Mouse (Mus musculus): ENCODE results near the gene AA986860. TPM values are rescaled to one million over a fixed set of nuclear protein-coding genes. Genes with fewer than 3 reads are reported as not detected.

The AA986860 gene
- polyA plus RNA-seq, 1 experiment = 3.3 TPM

GRCm38 (mm10) chr1:130710283-130711080 is 21.3 kb upstream of the AA986860 start:
- Histone ChIP-seq H3K9ac (ENCODE audit: low read depth, poor library complexity, severe bottlenecking) (no peak overlapping the region), H3K27me3 (ENCODE audit: control insufficient read depth, insufficient read depth, low read length, poor library complexity, severe bottlenecking) (no peaks in the 10 kb centered on the region), H3K9me3 (replicated peaks; ENCODE audit: control insufficient read depth, insufficient read depth, low read length, poor library complexity, severe bottlenecking) (no peaks in the 10 kb centered on the region), H3K4me1 (ENCODE audit: control insufficient read depth, insufficient read depth, low read length) (no peaks in the 10 kb centered on the region), H3K36me3 (ENCODE audit: control insufficient read depth, insufficient read depth, low read length, poor library complexity, severe bottlenecking) (no peaks in the 10 kb centered on the region; the same call in 1 of the 2 replicates), H3K27ac (ENCODE audit: insufficient read depth, low read length) (no peak overlapping the region), H3K4me3 (ENCODE audit: low read depth, low read length) (no peak overlapping the region)
- TF ChIP-seq CTCF (IDR thresholded peaks at IDR 0.05; ENCODE audit: low read depth, low read length) (no peak), POLR2A (IDR thresholded peaks at IDR 0.05; ENCODE audit: insufficient read depth, low read length) (no peak), EP300 (IDR thresholded peaks at IDR 0.05; ENCODE audit: insufficient read depth, low read depth, low read length) (no peak)

DNA sequence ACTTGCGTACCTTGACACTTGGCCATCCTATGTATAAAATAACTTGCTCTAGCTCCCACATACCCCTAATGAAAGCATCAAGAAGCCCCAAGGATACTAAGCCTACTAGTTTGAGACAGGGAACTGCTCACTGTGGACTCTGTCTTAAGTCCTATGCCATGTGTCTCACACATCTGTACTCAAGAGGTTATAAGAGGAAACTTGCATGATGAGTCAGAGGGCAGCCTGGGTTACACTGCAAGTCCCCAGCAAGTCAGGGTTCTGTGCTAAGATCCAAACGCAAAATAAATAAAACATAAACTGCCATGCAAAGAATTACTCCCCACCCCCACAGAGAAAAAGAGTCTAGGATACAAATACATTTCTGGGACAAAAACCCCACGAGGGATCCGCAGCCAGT is 17.7 kb upstream of the AA986860 start:
- no peak overlapping the region for H3K4me3 ChIP-seq (ENCODE audit: low read depth, low read length)
- no peak overlapping the region for H3K9ac ChIP-seq (ENCODE audit: low read depth, poor library complexity, severe bottlenecking)
- H3K27ac ChIP-seq (ENCODE audit: insufficient read depth, low read length) = no peak overlapping the region
- no peaks in the 10 kb centered on the region for H3K9me3 ChIP-seq (replicated peaks; ENCODE audit: control insufficient read depth, insufficient read depth, low read length, poor library complexity, severe bottlenecking)
- TF ChIP-seq EP300 (IDR thresholded peaks at IDR 0.05; ENCODE audit: insufficient read depth, low read depth, low read length) (no peak), CTCF (IDR thresholded peaks at IDR 0.05; ENCODE audit: low read depth, low read length) (no peak), POLR2A (IDR thresholded peaks at IDR 0.05; ENCODE audit: insufficient read depth, low read length) (no peak)
- no peaks in the 10 kb centered on the region for H3K36me3 ChIP-seq (ENCODE audit: control insufficient read depth, insufficient read depth, low read length, poor library complexity, severe bottlenecking)
- no peaks in the 10 kb centered on the region for H3K4me1 ChIP-seq (ENCODE audit: control insufficient read depth, insufficient read depth, low read length)
- no peaks in the 10 kb centered on the region for H3K27me3 ChIP-seq (ENCODE audit: control insufficient read depth, insufficient read depth, low read length, poor library complexity, severe bottlenecking)

DNA sequence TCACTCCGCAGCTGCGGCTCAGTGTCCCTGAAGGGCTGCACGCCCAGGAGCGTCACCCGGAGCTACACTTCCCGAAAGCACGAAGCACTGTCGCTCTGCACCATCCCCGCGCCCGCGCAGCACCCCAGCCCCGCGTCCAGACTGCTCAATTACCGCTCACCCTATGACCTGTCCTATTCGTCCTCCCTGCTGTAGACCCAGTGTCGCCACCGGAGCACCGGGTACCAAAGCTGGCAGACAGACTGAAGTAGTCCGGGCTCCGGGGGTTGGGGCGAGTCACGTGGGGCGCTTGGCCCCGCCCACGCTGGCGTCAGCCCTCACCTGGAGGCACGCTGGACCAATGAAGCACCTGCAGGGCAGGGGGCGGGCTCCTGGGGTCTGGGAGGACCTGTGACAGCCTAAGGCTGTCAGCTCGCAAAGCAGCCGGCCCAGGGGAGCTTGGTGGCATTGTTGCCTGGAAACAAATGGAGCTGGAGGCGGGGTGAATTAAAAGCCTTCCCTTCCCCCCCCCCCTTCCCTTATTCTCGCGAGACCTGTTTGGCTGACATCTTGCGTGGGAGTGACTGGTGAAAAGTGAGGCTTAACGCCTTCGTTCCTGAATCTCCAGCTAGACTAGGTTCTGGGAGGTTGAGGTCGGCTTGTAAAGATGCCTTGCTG is 16.1 kb upstream of the AA986860 start, which contains the start of gene Gm29427:
Gm29427 (minus strand) TSS at position 239 of the 657 bp plus-strand sequence.
- peak within 1 kb of the TSS; percentile 93 for H3K9ac ChIP-seq (ENCODE audit: low read depth, poor library complexity, severe bottlenecking)
- no peak within 1 kb of the TSS for H3K27ac ChIP-seq (ENCODE audit: insufficient read depth, low read length)
- H3K4me3 ChIP-seq (ENCODE audit: low read depth, low read length) = peak within 1 kb of the TSS; percentile 81
- H3K36me3 ChIP-seq (ENCODE audit: control insufficient read depth, insufficient read depth, low read length, poor library complexity, severe bottlenecking) = peaks cover 2% of the 10 kb centered on the region; the same call in 1 of the 2 replicates
- H3K9me3 ChIP-seq (replicated peaks; ENCODE audit: control insufficient read depth, insufficient read depth, low read length, poor library complexity, severe bottlenecking) = no peaks in the 10 kb centered on the region
- H3K27me3 ChIP-seq (ENCODE audit: control insufficient read depth, insufficient read depth, low read length, poor library complexity, severe bottlenecking) = no peaks in the 10 kb centered on the region
- TF ChIP-seq EP300 (IDR thresholded peaks at IDR 0.05; ENCODE audit: insufficient read depth, low read depth, low read length) (no peak), CTCF (IDR thresholded peaks at IDR 0.05; ENCODE audit: low read depth, low read length) (no peak), POLR2A (IDR thresholded peaks at IDR 0.05; ENCODE audit: insufficient read depth, low read length) (no peak)
- H3K4me1 ChIP-seq (ENCODE audit: control insufficient read depth, insufficient read depth, low read length) = no peaks in the 10 kb centered on the region

- peak overlapping the region; percentile 93 for H3K9ac ChIP-seq (ENCODE audit: low read depth, poor library complexity, severe bottlenecking)
- peaks cover 2% of the 10 kb centered on the region; the same call in 1 of the 2 replicates for H3K36me3 ChIP-seq (ENCODE audit: control insufficient read depth, insufficient read depth, low read length, poor library complexity, severe bottlenecking)
- no peak for TF ChIP-seq CTCF (IDR thresholded peaks at IDR 0.05; ENCODE audit: low read depth, low read length)
- no peak for TF ChIP-seq POLR2A (IDR thresholded peaks at IDR 0.05; ENCODE audit: insufficient read depth, low read length)
- no peak for TF ChIP-seq EP300 (IDR thresholded peaks at IDR 0.05; ENCODE audit: insufficient read depth, low read depth, low read length)
- no peaks in the 10 kb centered on the region for H3K9me3 ChIP-seq (replicated peaks; ENCODE audit: control insufficient read depth, insufficient read depth, low read length, poor library complexity, severe bottlenecking)
- H3K27ac ChIP-seq (ENCODE audit: insufficient read depth, low read length) = no peak overlapping the region
- no peaks in the 10 kb centered on the region for H3K27me3 ChIP-seq (ENCODE audit: control insufficient read depth, insufficient read depth, low read length, poor library complexity, severe bottlenecking)
- peak overlapping the region; percentile 81 for H3K4me3 ChIP-seq (ENCODE audit: low read depth, low read length)
- no peaks in the 10 kb centered on the region for H3K4me1 ChIP-seq (ENCODE audit: control insufficient read depth, insufficient read depth, low read length)
These were observed 15.6 kb upstream of the AA986860 start for GRCm38 (mm10) chr1:130716218-130716512.

DNA sequence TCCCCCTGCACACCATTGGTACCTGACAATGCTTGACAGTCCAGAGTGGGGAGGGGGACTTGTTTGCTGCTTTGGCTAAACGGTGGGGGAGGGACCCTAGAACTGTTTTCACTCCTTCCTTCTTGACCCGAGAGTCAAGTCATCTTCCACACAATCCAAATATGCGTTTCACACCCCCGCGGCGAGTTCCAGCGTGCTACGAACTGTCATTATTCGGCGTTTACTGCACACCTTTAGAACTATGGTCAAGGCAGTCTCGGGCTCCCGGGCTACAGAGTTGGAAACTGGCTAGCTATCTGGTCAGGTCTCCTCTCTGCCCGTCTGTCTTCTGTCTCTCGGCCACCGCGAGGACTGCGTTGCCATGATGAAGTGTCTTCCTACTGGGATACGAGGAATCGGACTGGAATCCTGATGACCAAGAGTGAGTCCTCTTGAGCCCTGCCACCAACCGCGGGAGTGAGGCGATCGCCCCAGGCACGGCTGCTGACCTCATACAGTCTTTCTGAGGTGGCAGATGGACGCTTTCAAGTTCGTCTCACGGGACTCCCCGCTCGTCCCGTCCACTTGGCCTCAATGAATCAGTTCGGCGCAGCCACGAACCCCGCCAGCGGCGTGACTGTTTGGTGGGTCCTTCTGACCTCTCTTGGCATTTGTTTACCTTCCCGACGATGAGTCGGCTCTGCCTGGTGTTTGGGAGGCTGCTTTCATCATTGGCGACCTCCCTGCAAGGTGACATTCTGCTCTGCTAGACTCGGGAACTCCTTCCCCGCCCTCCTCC is 15.1 kb upstream of the AA986860 start:
- TF ChIP-seq POLR2A (IDR thresholded peaks at IDR 0.05; ENCODE audit: insufficient read depth, low read length) (no peak), CTCF (IDR thresholded peaks at IDR 0.05; ENCODE audit: low read depth, low read length) (no peak), EP300 (IDR thresholded peaks at IDR 0.05; ENCODE audit: insufficient read depth, low read depth, low read length) (no peak)
- H3K9ac ChIP-seq (ENCODE audit: low read depth, poor library complexity, severe bottlenecking) = peak overlapping the region; percentile 93
- no peaks in the 10 kb centered on the region for H3K27me3 ChIP-seq (ENCODE audit: control insufficient read depth, insufficient read depth, low read length, poor library complexity, severe bottlenecking)
- peaks cover 2% of the 10 kb centered on the region; the same call in 1 of the 2 replicates for H3K36me3 ChIP-seq (ENCODE audit: control insufficient read depth, insufficient read depth, low read length, poor library complexity, severe bottlenecking)
- peak overlapping the region; percentile 81 for H3K4me3 ChIP-seq (ENCODE audit: low read depth, low read length)
- H3K9me3 ChIP-seq (replicated peaks; ENCODE audit: control insufficient read depth, insufficient read depth, low read length, poor library complexity, severe bottlenecking) = no peaks in the 10 kb centered on the region
- H3K27ac ChIP-seq (ENCODE audit: insufficient read depth, low read length) = no peak overlapping the region
- H3K4me1 ChIP-seq (ENCODE audit: control insufficient read depth, insufficient read depth, low read length) = no peaks in the 10 kb centered on the region

All from ES-Bruce4 (cell line).